Mouse (Mus musculus) cerebellum, postnatal 10 days (tissue): ENCODE data around the gene Pik3r1.

Experiments used
- DNase-seq, 2 experiments: peaks; one replicate each; pipeline ENCODE4 v3.0.0; 2021; ENCODE audit warnings: mixed read lengths in 2 of 2

Gene Pik3r1

DNA sequence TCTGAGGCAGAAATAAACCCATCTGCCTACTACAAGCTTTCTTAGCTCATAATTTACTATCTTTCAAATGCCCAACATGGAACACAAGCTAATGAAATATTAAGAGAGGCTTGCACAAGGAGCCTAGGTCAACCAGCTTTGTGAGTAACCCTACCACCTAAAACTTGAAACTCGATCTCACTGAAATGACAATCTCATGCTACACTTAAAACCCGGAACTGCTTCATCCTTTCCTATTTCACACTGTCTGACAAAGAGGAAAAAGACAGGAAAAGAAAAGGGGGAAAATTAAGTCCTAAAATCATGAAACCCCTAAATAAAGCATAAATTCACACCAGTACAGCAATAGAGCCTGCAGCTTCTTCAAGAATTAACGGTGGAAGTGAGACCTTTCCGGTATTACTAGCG, 1.4 kb downstream of the Pik3r1 start:
- no peak for DNase-seq

DNA sequence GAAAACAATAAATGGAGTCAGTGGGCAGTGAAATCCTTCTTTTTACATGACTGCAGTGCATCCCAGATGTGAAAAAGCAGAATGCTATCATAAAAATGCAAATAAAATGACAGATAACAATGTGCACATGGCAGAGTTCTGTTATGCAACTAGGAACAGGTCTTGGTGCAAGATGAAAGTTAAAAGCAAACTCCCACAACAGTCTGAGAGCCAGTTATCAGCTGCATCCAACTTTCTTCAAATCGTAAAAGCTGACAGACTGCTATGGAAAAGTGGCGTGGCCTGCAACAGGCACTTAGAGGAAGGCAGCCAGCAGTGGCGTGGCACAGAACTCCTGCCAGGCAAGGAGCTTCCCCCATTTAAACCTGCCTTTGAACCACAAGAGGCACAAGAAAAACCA, 2.0 kb downstream of the Pik3r1 start:
- DNase-seq = no peak

DNA sequence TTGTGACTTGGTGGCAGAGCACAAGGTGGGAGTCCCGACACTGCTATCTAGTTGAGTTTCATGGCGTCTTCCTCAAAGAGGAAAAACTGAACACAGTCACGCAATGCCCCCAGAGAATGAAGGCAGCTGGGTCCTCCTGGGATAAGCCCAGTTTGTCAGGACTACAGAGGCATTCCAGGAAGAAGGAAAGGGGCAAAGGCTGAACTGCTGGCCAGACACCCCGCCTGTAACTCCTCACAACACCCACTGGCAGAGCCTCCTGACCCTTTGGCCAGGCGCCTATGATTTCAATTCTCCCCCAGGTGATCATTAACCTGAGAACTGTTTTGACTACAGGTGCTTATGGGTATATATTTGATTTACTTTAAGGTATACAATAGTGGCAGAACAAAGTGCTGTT, 3.9 kb downstream of the Pik3r1 start:
- DNase-seq = no peak

- DNase-seq = no peak
Measured at GRCm38 (mm10) chr13:101763676-101764075, 4.3 kb downstream of the Pik3r1 start.

DNA sequence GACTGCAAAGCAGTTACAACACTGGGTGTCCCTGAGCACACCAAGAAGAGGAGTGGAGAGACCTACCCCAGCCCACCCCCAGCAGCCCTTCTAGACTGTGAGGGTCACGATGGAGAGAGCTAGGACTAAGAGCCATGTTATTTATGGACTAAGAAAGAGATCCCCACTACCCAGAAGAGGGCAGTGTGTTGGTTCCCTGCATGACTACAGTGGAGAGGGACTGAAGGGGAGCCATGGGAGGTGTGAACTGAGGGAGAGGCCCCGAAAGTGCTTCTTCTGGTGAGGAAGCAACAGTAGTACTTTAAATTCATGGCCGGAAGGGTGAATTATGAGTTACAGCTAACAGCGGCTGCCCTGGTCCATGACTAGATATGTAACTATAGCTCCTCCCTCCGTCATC, 4.9 kb downstream of the Pik3r1 start:
- DNase-seq = no peak

- no peak for DNase-seq
Measured at GRCm38 (mm10) chr13:101761617-101762016, 6.4 kb downstream of the Pik3r1 start.

GRCm38 (mm10) chr13:101760953-101761352, 7.1 kb downstream of the Pik3r1 start:
- no peak for DNase-seq

GRCm38 (mm10) chr13:101760001-101760687, 7.9 kb downstream of the Pik3r1 start:
- no peak for DNase-seq

GRCm38 (mm10) chr13:101759281-101759871, 8.6 kb downstream of the Pik3r1 start:
- no peak for DNase-seq

GRCm38 (mm10) chr13:101757801-101758422, 10.1 kb downstream of the Pik3r1 start:
- DNase-seq = peak in 1 of 2 experiments; percentile 24

DNA sequence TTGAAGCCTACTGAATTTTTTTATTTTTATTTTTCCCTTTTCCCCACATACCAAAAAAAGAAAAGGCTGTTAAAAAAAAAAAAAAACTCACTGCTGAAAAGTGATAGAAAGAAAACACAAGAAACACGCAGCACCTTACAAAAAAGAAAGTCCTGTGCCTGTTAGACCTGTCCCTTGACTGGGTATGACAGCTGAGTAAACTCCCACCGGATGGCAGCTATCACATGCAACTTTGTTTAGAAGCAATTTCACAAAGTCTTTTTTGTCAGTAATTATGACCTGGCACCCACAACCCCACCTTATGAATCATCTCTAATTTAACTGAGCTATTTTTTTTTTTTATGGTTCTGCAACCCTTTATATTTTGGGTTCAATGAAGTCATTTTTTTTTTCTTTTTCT, 12.8 kb downstream of the Pik3r1 start:
- DNase-seq = no peak

GRCm38 (mm10) chr13:101753639-101754038, 14.4 kb downstream of the Pik3r1 start:
- no peak for DNase-seq

DNA sequence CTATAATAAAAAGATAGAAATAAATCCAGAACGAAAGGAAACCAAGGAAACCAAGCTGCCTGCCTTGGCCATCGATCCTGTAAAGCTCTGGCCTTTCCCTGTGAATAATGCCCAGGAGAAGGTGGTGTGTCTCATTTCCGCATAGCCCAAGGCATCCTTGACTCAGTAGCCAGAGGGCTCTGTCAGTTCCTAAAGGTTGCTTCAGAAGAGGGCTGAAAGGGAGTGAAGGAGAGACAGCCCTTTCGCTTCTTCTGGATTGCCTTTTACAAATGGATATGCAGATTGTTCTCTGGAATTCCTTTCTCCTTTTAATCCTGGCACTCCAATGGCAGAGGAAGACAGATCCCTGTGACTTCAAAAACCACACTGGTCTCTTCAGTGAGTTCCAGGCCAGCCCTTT, 16.2 kb downstream of the Pik3r1 start:
- DNase-seq = no peak

DNA sequence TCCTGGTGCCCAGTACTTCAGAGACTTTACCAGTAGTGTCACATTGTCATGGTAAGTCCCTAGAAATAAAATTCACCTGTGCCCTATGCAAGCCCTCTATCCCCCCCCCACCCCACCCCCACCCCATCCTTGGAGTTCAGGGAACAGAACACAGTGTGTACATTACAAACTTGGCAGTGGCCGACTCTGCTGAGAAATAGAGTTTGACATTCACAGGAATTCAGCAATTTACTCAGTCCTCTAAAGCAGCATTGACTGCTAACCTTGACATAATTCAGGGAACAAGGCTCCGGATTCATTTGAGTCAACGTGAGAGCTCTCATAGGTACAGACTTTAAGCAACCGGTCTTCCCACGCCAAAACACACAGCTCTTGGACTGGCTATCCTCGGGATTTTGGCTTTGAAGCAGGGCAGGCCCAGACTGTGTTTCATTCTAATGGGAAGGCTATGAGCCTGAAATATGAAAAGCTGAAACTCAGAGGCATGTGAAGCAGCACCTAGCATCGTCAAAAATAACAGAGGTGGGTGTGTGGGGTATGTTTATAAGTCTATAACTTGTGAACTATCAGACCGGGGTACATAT, 21.9 kb downstream of the Pik3r1 start:
- no peak for DNase-seq

DNA sequence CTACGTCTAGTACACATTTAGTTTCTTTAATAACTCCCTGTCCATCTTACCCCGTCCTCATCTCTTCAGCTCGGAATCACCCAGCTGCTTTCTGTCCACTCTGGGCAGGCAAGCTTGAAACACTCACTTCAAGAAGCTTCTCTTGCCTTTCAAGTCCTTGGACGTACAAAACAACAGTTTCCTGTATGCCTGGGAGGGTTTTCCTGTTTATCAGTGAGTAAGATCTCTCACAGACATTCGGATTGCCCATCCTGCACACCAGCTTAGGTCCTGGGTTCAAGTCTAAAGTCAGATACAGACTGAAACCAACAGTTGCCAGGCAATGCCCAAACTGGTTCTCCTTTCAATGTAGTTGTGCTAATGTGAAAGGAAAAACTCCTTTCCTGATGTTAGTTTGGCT, 23.1 kb downstream of the Pik3r1 start:
- no peak for DNase-seq

DNA sequence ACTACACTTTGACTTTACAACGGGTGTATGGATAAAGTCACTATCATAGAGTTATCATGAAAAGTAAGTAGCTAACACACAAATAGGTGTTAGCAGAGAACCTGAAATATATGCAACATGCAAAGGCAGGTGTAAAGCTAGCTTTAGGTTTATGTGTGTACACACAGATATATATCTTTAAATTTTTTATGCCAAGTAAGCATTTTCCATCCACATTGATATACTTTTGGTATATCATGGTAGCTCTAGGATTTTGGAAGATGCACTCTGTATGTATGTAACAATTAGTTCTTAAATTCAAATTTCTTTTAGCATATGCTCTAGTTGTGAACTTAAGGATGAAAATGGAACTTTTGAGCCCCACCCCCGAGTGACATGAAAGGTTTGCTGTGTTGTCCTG, 24.0 kb downstream of the Pik3r1 start:
- DNase-seq = no peak

- DNase-seq = no peak
Measured at GRCm38 (mm10) chr13:101743247-101743646, 24.8 kb downstream of the Pik3r1 start.

DNA sequence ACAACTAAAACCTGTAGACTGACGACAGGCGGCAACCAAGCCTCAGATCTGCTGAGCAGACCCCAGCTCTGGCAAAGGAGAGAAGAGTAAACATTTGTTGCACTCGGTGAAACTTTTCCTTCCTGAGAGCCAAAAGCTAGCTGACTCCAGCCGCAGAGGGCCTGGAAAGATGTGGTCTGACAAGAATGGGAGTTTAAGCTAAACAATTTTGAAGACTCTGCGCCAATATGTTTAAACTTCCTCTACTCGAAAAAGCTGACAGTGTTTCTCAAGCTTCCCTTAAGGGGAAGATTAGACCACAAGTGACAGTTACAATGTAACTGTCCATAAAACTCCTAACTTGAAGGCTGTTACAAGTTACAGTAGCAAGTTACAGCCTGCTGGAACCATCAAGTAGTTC, 25.4 kb downstream of the Pik3r1 start:
- DNase-seq = no peak

DNA sequence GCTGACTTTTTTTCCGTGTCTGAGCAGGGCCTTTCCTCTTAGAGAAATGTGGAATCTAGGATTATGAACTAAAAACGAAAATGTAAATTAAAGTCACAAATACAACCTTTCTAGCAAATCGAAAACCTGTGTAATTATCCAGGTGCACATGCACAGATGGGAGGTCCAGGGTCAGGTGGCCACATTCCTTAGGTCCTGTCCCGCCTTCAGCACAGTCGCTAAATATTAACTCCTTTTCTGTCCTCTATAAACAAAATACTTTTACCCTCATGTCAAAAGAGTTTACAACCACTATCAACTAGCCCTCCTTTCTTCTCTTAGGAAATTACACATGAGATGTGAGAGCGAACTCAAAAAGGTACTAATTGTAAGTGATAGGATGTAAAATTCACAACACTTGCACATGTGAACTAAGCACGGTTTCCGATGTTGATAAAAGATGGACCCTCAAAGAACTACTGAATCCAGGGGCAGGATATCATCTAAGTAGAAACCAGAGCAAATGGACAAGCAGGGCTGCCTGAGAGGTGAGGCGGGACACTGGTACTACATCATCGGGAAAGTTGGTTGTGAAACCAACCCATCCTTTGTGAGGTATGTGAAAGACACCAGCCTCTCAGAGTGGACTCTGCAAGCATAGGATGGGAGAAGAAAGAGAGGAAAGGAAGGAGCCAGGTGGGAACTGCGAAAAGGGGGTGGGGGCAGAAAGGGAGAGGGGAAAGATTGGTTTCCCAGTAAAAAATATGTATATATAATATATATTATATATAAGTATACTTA, 26.3 kb downstream of the Pik3r1 start:
- DNase-seq = no peak

- DNase-seq = no peak
Measured at GRCm38 (mm10) chr13:101739732-101740381, 28.2 kb downstream of the Pik3r1 start.

DNA sequence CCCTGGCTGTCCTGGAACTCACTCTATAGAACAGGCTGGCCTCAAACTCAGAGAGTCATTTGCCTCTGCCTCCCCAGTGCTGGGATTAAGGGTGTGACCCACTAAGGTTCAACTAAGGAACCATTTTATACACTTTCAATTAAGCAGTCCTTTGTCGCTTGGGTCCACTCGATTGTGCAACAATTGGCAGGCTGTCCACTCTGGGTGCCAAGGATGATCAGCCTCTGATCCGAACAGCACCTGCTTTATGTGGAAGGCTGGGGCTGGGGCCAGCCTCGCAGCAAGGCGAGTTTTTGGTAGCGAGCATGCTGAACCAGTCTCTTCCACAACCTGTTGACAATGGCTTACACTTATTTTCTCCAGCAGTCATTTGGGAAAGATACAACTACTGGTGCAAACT, 29.2 kb downstream of the Pik3r1 start:
- peak; percentile 62 to 68 for DNase-seq

DNA sequence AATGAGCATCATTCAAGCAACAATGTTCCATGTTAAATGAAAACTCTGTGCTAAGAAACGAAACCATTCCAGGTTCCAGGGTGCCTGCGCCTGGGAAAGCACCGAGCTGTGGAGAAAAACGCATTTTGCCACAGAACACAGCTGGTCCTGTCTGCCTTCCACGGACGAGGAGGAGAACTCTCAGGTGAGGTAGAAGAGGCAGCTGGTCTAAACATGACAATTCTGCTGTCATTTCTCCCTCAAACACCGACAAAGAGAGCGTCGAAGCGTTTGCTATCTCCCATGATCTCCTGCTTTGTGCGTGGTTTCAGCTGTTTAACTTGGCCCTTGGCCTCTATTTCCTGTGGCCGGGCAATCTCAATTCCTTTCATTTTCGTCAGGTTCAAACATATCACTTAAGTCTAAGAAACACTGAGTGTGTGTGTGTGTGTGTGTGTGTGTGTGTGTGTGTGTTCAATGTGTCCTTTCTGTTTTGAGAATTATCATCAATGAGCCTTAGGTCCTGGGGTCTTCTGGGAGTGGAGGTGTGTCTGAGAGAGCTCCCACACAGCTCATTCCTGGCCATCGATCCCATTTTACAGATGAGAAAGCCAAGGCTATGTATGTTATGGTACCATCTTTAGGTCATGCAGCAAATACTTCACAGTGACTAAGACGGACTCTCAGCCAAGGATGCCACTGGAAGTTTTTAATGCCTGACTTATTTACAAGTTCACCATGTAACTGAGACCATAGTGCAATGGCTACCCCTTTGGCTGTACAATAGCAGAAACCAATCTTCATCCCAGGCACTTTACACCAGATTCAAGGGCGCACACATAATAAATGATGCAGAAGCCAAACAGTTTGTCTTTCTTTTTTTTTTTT, 31.3 kb downstream of the Pik3r1 start:
- no peak for DNase-seq
